Mouse (Mus musculus): ENCODE data around the gene Abca7. TPM values are rescaled to one million over a fixed set of nuclear protein-coding genes. Genes with fewer than 3 reads are reported as not detected.

Abca7 gene
- polyA plus RNA-seq, 1 experiment from 2014 or later = 8.1 TPM

DNA sequence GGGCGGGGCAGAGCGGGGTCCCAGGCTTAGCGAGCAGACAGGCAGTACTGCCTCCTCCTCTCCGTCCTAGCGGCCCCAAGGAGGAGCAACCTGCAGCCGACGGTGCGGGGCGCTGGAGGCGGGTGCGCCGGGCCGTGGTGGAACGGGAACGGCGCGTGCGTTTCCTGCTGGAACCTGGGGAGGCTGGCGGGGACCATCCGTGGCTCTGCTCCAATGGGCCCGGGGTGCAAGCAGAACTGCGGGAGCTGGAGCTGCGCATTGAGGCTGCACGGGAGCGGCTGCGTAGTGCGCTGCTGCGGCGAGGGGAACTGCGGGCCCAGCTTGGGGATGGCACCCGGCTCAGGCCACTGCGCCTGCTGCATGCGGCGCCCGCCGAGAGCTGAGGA, 19.6 kb upstream of the Abca7 start:
- peaks cover 15% of the 10 kb centered on the region for H3K4me1 ChIP-seq (replicated peaks)
- H3K9me3 ChIP-seq = no peaks in the 10 kb centered on the region
- H3K4me2 ChIP-seq = no peak overlapping the region
- no peak overlapping the region for H3K4me3 ChIP-seq
- 76% methylated on average over 36 of the region's 36 CpGs for WGBS
- H3K9ac ChIP-seq = no peak overlapping the region
- peaks cover 62% of the 10 kb centered on the region for H3K36me3 ChIP-seq
- no peak overlapping the region for H3K27ac ChIP-seq (replicated peaks)
- peaks cover 17% of the 10 kb centered on the region for H3K27me3 ChIP-seq
- no peak for ATAC-seq (ENCODE audit: low read depth)

DNA sequence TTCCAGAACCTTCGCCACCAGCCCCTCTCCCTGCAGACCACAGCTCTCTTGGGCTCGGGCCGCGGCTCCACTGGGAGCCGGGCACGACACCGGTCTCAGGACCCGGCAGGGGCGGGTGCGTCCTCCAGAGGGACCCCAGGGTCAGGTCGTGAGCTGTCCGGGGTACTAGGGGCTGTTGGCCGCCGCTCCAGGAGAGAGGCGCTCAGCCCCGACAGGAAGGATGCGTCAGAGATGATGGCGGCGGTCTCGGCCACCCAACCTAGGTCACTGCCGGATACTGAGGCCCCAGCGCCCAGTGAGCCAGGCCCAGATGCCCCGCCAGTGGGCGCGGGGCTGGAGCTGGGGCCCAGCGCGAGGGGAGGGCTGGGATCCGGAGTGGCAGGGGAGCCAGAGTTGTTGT, 19.0 kb upstream of the Abca7 start:
- H3K4me3 ChIP-seq = no peak overlapping the region
- peaks cover 62% of the 10 kb centered on the region for H3K36me3 ChIP-seq

GRCm38 (mm10) chr10:79978061-79978460, 18.2 kb upstream of the Abca7 start:
- H3K4me3 ChIP-seq = no peak overlapping the region
- H3K9ac ChIP-seq = no peak overlapping the region
- 97% methylated on average over 21 of the region's 21 CpGs for WGBS
- no peak overlapping the region for H3K4me2 ChIP-seq
- no peak overlapping the region for H3K27ac ChIP-seq (replicated peaks)
- no peak for ATAC-seq (ENCODE audit: low read depth)
- H3K9me3 ChIP-seq = no peaks in the 10 kb centered on the region
- H3K36me3 ChIP-seq = peaks cover 62% of the 10 kb centered on the region
- H3K4me1 ChIP-seq (replicated peaks) = peaks cover 29% of the 10 kb centered on the region
- H3K27me3 ChIP-seq = peaks cover 4% of the 10 kb centered on the region

More for the DNA sequence above, 19.0 kb upstream of the Abca7 start:
- 84% methylated on average over 27 of the region's 28 CpGs for WGBS
- Histone ChIP-seq H3K9me3 (no peaks in the 10 kb centered on the region), H3K4me1 (replicated peaks) (peaks cover 21% of the 10 kb centered on the region), H3K27ac (replicated peaks) (no peak overlapping the region), H3K9ac (no peak overlapping the region), H3K4me2 (no peak overlapping the region), H3K27me3 (peaks cover 11% of the 10 kb centered on the region)
- ATAC-seq (ENCODE audit: low read depth) = no peak

GRCm38 (mm10) chr10:79979401-79980155, 16.7 kb upstream of the Abca7 start:
- no peaks in the 10 kb centered on the region for H3K9me3 ChIP-seq
- H3K9ac ChIP-seq = peak overlapping the region; percentile 31; the same call in 1 of the 2 replicates
- WGBS = 93% methylated on average over 22 of the region's 22 CpGs
- H3K4me3 ChIP-seq = no peak overlapping the region
- ATAC-seq (ENCODE audit: low read depth) = no peak
- H3K27ac ChIP-seq (replicated peaks) = no peak overlapping the region
- H3K27me3 ChIP-seq = no peaks in the 10 kb centered on the region
- peaks cover 52% of the 10 kb centered on the region for H3K36me3 ChIP-seq
- no peak overlapping the region for H3K4me2 ChIP-seq
- H3K4me1 ChIP-seq (replicated peaks) = peaks cover 35% of the 10 kb centered on the region

- Histone ChIP-seq H3K4me2 (peak overlapping the region; percentile 80), H3K9ac (peak overlapping the region; percentile 90), H3K27me3 (peaks cover 15% of the 10 kb centered on the region), H3K9me3 (no peaks in the 10 kb centered on the region), H3K4me1 (replicated peaks) (peaks cover 60% of the 10 kb centered on the region), H3K36me3 (peaks cover 15% of the 10 kb centered on the region), H3K27ac (replicated peaks) (no peak overlapping the region), H3K4me3 (peak overlapping the region; percentile 72)
- ATAC-seq (ENCODE audit: low read depth) = no peak
- WGBS = 71% methylated on average over 5 of the region's 5 CpGs
These were observed 13.1 kb upstream of the Abca7 start for GRCm38 (mm10) chr10:79983205-79983604.

DNA sequence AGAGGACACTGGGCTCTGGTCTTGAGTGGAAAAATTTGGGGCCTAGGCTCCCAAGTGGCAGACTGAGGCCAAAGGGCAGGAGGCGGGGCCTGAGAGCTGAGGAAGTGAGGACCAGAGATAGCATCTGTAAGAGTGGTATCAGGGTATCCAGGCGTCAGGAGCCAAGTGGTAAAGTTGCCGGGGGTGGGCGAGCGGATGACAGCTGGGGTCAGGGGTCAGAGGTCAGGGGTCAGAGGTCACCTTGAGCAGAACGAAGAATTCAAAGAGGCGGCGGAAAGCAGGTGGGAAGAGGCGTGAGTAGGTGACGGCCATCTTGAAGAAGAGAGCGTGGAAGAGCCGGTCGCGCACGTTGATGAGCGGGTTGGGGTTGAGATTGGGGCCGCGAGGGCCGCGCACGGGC, 12.6 kb upstream of the Abca7 start:
- H3K9ac ChIP-seq = peak overlapping the region; percentile 90
- ATAC-seq (ENCODE audit: low read depth) = no peak
- 2% methylated on average over 21 of the region's 21 CpGs for WGBS
- H3K4me1 ChIP-seq (replicated peaks) = peaks cover 65% of the 10 kb centered on the region
- peak overlapping the region; percentile 95 for H3K27ac ChIP-seq (replicated peaks)
- peak overlapping the region; percentile 72 for H3K4me3 ChIP-seq
- H3K9me3 ChIP-seq = no peaks in the 10 kb centered on the region
- H3K4me2 ChIP-seq = peak overlapping the region; percentile 80
- H3K36me3 ChIP-seq = peaks cover 11% of the 10 kb centered on the region
- peaks cover 19% of the 10 kb centered on the region for H3K27me3 ChIP-seq

- Histone ChIP-seq H3K4me3 (peak within 1 kb of the TSS; percentile 72), H3K4me2 (peak within 1 kb of the TSS; percentile 80), H3K36me3 (peaks cover 5% of the 10 kb centered on the region; the same call in 1 of the 2 replicates), H3K27ac (replicated peaks) (peak within 1 kb of the TSS; percentile 95), H3K4me1 (replicated peaks) (peaks cover 71% of the 10 kb centered on the region), H3K9ac (peak within 1 kb of the TSS; percentile 90), H3K9me3 (no peaks in the 10 kb centered on the region), H3K27me3 (peaks cover 26% of the 10 kb centered on the region)
- peak; percentile 76 for ATAC-seq (ENCODE audit: low read depth)
- under 1% methylated on average over 48 of the region's 49 CpGs for WGBS
These were observed 12.0 kb upstream of the Abca7 start, which contains the start of gene Tmem259 for GRCm38 (mm10) chr10:79984195-79984816. Tmem259 (minus strand) TSS chr10:79984330.

DNA sequence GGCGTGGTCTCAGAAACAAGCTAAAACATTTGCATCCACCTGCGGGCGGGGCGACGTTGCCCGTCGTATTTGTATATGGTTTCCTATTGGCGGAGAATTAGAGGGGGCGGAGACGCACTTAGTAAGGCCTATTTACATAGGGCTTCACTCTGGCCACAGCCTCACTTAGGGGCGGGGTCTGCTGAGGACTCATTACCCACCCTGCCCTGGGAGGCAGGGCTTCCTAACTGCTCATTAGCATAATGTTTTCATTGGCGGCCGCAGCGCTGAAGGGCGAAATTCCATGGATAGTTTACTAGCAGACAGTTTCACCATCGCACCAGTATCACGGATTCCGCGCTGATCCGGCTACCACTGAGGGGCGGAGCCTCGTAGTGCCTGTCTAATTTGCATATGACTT, 11.4 kb upstream of the Abca7 start:
- ATAC-seq (ENCODE audit: low read depth) = peak; percentile 94
- Histone ChIP-seq H3K4me2 (peak overlapping the region; percentile 80), H3K36me3 (no peaks in the 10 kb centered on the region), H3K9me3 (no peaks in the 10 kb centered on the region), H3K4me3 (peak overlapping the region; percentile 72), H3K4me1 (replicated peaks) (peaks cover 76% of the 10 kb centered on the region), H3K9ac (peak overlapping the region; percentile 90), H3K27me3 (peaks cover 31% of the 10 kb centered on the region), H3K27ac (replicated peaks) (peak overlapping the region; percentile 95)
- 0% methylated on average over 22 of the region's 22 CpGs for whole genome bisulfite sequencing

DNA sequence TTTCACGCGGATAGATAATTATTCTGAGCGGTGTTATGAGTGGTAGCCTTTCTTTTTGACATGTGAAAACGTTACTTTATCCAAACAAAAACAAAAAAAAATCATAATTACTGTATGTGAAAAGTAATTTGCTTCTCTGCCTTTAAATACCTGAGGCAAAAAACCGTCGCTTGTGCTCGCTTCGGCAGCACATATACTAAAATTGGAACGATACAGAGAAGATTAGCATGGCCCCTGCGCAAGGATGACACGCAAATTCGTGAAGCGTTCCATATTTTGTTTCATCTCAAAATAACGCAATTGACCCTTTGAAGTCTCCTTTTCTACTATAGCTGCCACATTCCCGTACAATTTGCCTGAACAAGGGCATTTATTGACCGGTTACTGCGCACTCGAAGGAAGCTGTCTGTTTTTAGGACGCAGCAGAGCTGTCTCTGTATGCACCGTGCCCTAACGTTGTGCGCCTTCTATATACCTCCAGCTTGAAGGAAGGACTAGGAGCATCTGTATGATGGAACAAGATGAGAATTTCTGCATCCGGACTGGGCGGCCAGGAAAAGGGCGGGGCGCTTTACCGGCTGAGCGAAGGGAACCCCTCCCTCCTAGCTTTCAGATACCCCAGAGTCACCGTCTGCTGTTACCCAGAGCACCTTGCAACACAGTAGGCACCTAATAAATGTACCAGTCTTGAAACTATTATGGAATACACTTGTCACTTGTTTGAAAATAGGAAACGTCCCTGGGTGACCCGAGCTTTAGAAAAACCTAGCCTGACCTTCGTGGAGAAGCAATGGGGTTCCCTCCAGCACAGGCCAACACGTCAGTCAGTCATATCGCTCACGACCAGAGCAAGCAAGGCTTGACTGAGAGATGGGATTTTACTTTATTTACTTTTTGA, 10.7 kb upstream of the Abca7 start:
- H3K27me3 ChIP-seq = peaks cover 36% of the 10 kb centered on the region
- H3K9ac ChIP-seq = peak overlapping the region; percentile 73
- H3K4me3 ChIP-seq = peak overlapping the region; percentile 72
- ATAC-seq (ENCODE audit: low read depth) = peak; percentile 27; the same call in 1 of the 2 replicates
- H3K9me3 ChIP-seq = no peaks in the 10 kb centered on the region
- H3K4me1 ChIP-seq (replicated peaks) = peaks cover 72% of the 10 kb centered on the region
- H3K4me2 ChIP-seq = peak overlapping the region; percentile 80
- H3K36me3 ChIP-seq = no peaks in the 10 kb centered on the region
- peak overlapping the region; percentile 95 for H3K27ac ChIP-seq (replicated peaks)
- 4% methylated on average over 35 of the region's 35 CpGs for WGBS

DNA sequence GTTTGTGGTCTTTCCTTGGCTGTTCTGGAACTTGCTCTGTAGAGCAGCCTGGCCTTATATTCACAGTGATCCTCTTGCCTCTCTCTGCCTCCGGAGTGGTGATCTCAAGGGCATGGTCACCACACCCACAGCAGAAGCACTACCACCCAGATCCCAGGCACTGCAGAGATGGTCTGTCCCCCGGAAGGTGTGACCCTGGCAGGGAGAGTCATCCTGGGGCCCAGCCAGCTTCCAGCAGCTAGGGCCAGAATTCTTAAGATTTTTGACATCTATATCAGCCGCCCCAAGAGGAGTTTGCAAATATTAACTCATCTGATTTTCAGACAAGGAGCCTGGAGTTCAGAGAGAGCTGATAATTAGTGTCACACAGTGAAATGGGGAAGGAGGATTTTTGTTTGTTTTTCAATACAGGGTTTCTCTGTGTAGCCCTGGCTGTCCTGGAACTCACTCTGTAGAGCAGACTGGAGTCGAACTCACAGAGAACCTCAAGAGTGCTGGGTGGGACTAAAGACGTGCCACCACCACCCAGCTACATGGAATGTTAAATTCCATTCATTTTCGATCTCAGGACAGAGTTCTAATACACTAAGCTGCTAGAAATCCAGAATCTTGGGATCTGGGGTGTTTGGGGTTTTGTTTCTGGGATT, 9.9 kb upstream of the Abca7 start:
- H3K9ac ChIP-seq = peak overlapping the region; percentile 73
- no peaks in the 10 kb centered on the region for H3K36me3 ChIP-seq
- H3K9me3 ChIP-seq = no peaks in the 10 kb centered on the region; the same call in 1 of the 2 replicates
- 52% methylated on average over 6 of the region's 6 CpGs for WGBS
- no peak for ATAC-seq (ENCODE audit: low read depth)
- peaks cover 44% of the 10 kb centered on the region for H3K27me3 ChIP-seq
- peaks cover 64% of the 10 kb centered on the region for H3K4me1 ChIP-seq (replicated peaks)
- peak overlapping the region; percentile 80 for H3K4me2 ChIP-seq
- peak overlapping the region; percentile 72 for H3K4me3 ChIP-seq
- peak overlapping the region; percentile 95 for H3K27ac ChIP-seq (replicated peaks)

GRCm38 (mm10) chr10:79986963-79987362, 9.3 kb upstream of the Abca7 start:
- peak overlapping the region; percentile 0; the same call in 1 of the 2 replicates for H3K4me3 ChIP-seq
- peak overlapping the region; percentile 80 for H3K4me2 ChIP-seq
- peaks cover 58% of the 10 kb centered on the region for H3K4me1 ChIP-seq (replicated peaks)
- H3K36me3 ChIP-seq = no peaks in the 10 kb centered on the region
- H3K9ac ChIP-seq = peak overlapping the region; percentile 31; the same call in 1 of the 2 replicates
- H3K27me3 ChIP-seq = peaks cover 44% of the 10 kb centered on the region
- no peak overlapping the region for H3K27ac ChIP-seq (replicated peaks)
- ATAC-seq (ENCODE audit: low read depth) = no peak
- H3K9me3 ChIP-seq = peaks cover 3% of the 10 kb centered on the region; the same call in 1 of the 2 replicates
- WGBS = 4% methylated on average over 11 of the region's 11 CpGs
